Mouse (Mus musculus) gastrocnemius, adult 2 months (tissue): ENCODE results near the gene Best2. TPM values are rescaled to one million over a fixed set of nuclear protein-coding genes. Genes with fewer than 3 reads are reported as not detected.

Experiments
- DNase-seq: peaks from one replicate; pipeline ENCODE4 v3.0.0; 2022
- H3K27ac ChIP-seq: fragments of 200-600 bp; 2 replicates; pipeline ENCODE4 v1.8.1; 2022; ENCODE audit warnings: mild to moderate bottlenecking
- H3K4me3 ChIP-seq: fragments of 200-600 bp; 2 replicates; pipeline ENCODE4 v1.8.1; 2022; ENCODE audit warnings: mild to moderate bottlenecking, moderate library complexity
- CTCF ChIP-seq: fragments of 200-600 bp; IDR thresholded peaks from 2 replicates; pipeline ENCODE4 v1.8.1; 2022; ENCODE audit warnings: antibody characterized with exemption, mild to moderate bottlenecking, moderate library complexity
- intact Hi-C: fragments of 180-260 bp; cut with DNase I; formaldehyde crosslinking; loops from one replicate; pipeline ENCODE4 v1.15.1; 2025
- total RNA-seq, 2 experiments: library from RNA; stranded (reverse); gene quantifications; 2 replicates each; pipeline ENCODE4 v1.2.3; 2021

Best2 gene
- total RNA-seq, 2 experiments from 2014 or later, result not detected

GRCm38 (mm10) chr8:85013230-85013840 is 996 bp downstream of the Best2 start:
- Histone ChIP-seq H3K4me3 (peak overlapping the region; percentile 57), H3K27ac (no peak overlapping the region)
- peak; percentile 62 for TF ChIP-seq CTCF
- intact Hi-C loops, result no loop called here
- DNase-seq, result peak; percentile 72

- peak; percentile 10 for DNase-seq
- H3K27ac ChIP-seq, result no peak overlapping the region
- intact Hi-C loops, result no loop called here
- H3K4me3 ChIP-seq, result no peak overlapping the region
- no peak for TF ChIP-seq CTCF
These were observed 3.1 kb downstream of the Best2 start for GRCm38 (mm10) chr8:85011242-85011641.

GRCm38 (mm10) chr8:85007686-85008085 is 6.6 kb downstream of the Best2 start:
- TF ChIP-seq CTCF, result peak; percentile 56
- peak; percentile 45 for DNase-seq

GRCm38 (mm10) chr8:84997649-84998295 is 16.6 kb downstream of the Best2 start:
- DNase-seq, result peak; percentile 94
- Histone ChIP-seq H3K27ac (peak overlapping the region; percentile 39; the same call in 1 of the 2 replicates), H3K4me3 (peak overlapping the region; percentile 47)
- intact Hi-C loops, result no loop called here
- TF ChIP-seq CTCF, result peak; percentile 97

More at GRCm38 (mm10) chr8:85007686-85008085, 6.6 kb downstream of the Best2 start:
- Histone ChIP-seq H3K4me3 (no peak overlapping the region), H3K27ac (no peak overlapping the region)
- intact Hi-C loops, result no loop called here

GRCm38 (mm10) chr8:84996978-84997377 is 17.4 kb downstream of the Best2 start:
- DNase-seq, result peak; percentile 12
- TF ChIP-seq CTCF, result no peak
- intact Hi-C loops, result no loop called here
- no peak overlapping the region for H3K4me3 ChIP-seq
- no peak overlapping the region for H3K27ac ChIP-seq

GRCm38 (mm10) chr8:84995680-84996079 is 18.7 kb downstream of the Best2 start:
- no peak for TF ChIP-seq CTCF
- DNase-seq, result peak; percentile 42
- no peak overlapping the region for H3K27ac ChIP-seq
- H3K4me3 ChIP-seq, result no peak overlapping the region
- intact Hi-C loops, result no loop called here

DNA sequence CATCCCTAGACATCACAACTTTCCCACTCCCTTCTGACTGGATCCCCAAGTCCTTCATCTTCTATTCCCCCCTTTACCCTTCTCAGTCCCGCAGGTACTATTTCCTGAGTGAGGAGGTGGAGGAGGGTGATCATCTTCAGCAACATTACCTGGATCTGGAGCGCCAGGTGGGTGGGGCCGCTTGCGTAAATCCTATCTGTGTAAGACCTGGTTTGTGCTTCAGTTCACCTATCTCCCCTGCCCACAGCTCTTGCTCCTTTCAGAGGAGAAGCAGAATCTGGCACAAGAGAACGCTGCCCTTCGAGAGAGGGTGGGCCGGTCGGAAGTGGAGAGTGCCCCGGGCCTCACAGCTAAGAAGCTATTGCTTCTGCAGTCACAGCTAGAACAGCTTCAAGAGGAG is 20.0 kb downstream of the Best2 start:
- H3K27ac ChIP-seq, result no peak overlapping the region
- no peak overlapping the region for H3K4me3 ChIP-seq
- intact Hi-C loops, result no loop called here
- no peak for TF ChIP-seq CTCF
- no peak for DNase-seq

DNA sequence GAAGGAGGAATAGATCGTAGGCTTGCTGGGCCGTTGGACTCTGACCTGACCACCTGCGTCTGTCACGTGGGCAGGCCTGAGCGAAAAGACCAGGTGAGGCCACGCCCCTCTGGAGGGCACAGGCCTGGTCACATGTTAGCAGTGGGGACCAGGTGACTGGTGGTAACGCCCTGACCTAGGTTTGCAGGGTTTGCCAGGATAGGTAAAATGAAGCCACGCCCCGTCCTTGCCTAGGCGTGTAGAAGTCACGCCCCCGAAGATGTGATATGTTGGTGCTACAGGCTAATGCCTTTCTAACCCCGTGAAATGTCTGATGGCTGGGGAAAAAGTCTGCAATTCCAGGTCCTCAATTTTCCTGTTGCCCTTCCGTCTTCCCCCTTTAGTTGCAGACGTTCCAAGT is 23.5 kb downstream of the Best2 start:
- Histone ChIP-seq H3K27ac (peak overlapping the region; percentile 90), H3K4me3 (peak overlapping the region; percentile 83)
- TF ChIP-seq CTCF, result no peak
- no peak for DNase-seq
- intact Hi-C loops, result loop anchor here (1.0 kb wide), 1 partner anchor 16 kb away; no protein-coding TSS in a partner anchor

DNA sequence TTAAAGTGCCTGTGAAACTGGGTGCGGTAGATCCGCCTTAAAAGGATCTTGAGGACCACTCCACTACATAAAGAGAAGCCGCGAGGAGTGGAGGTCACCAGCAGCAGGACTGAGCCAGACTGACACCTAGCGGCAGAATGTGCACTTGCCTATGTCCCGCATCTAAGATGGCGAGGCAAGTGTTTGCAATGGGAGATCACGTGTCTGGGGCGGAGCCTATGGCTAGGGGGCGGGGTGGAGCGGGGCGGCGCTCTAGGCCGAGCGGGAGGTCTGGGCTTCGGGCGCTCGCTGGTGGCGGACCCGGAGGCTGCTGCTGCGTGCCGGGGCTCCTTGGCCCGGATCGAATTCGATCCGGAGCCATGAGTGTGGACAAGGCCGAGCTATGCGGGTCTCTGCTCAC is 24.0 kb downstream of the Best2 start, which contains the start of gene Hook2:
Gene Hook2 (plus strand): TSS at position 255 of the 400 bp plus-strand sequence.
- peak within 1 kb of the TSS; percentile 90 for H3K27ac ChIP-seq
- TF ChIP-seq CTCF, result peak; percentile 73
- DNase-seq, result peak; percentile 98
- intact Hi-C loops, result loop anchor here (1.0 kb wide), 1 partner anchor 15 kb away; no protein-coding TSS in a partner anchor
- H3K4me3 ChIP-seq, result peak within 1 kb of the TSS; percentile 83

DNA sequence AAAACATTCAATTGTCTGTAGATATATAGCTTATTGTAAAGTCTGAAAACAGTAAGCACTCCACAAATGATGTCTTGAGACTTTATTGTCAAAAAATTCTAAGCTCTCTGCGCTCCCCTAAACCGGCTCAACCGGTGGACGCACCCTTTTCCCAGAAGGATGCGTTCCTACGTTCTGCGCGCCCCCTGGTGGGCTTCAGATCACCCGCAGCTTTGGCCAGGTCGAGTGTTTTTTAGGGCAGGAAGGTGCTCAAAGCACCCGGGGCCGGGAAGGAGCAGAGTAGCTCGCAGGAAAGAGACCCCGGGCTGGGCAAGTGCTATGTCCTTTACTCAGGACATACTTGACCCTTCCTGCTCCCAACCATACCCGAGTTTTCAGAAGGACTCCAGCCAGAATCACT is 24.5 kb downstream of the Best2 start:
- DNase-seq, result peak; percentile 94
- intact Hi-C loops, result loop anchor here (1.0 kb wide), 1 partner anchor 15 kb away; no protein-coding TSS in a partner anchor
- peak; percentile 88 for TF ChIP-seq CTCF
- Histone ChIP-seq H3K4me3 (peak overlapping the region; percentile 83), H3K27ac (peak overlapping the region; percentile 90)

- H3K27ac ChIP-seq, result peak overlapping the region; percentile 90
- DNase-seq, result peak; percentile 83
- intact Hi-C loops, result no loop called here
- no peak for TF ChIP-seq CTCF
- peak overlapping the region; percentile 83 for H3K4me3 ChIP-seq
These were observed 25.0 kb downstream of the Best2 start for GRCm38 (mm10) chr8:84989311-84989731.

GRCm38 (mm10) chr8:84987903-84988302 is 26.4 kb downstream of the Best2 start:
- intact Hi-C loops, result no loop called here

GRCm38 (mm10) chr8:84987388-84987787 is 26.9 kb downstream of the Best2 start:
- Histone ChIP-seq H3K27ac (no peak overlapping the region), H3K4me3 (no peak overlapping the region)
- intact Hi-C loops, result no loop called here
- no peak for TF ChIP-seq CTCF
- no peak for DNase-seq

More at GRCm38 (mm10) chr8:84987903-84988302, 26.4 kb downstream of the Best2 start:
- no peak overlapping the region for H3K27ac ChIP-seq
- DNase-seq, result no peak
- TF ChIP-seq CTCF, result no peak
- H3K4me3 ChIP-seq, result no peak overlapping the region
